Mouse (Mus musculus) lung, adult 2 months (tissue): ENCODE measurements around the gene Olfr1101. TPM values are rescaled to one million over a fixed set of nuclear protein-coding genes. Genes with fewer than 3 reads are reported as not detected.

Experiments
- DNase-seq: peaks from one replicate; pipeline ENCODE4 v3.0.0; 2022
- H3K4me1 ChIP-seq: fragments of 200-500 bp; 2 replicates; pipeline ENCODE4 v1.6.1; 2011; ENCODE audit warnings: low read length; ENCODE audit not compliant: control insufficient read depth, insufficient read depth
- H3K4me3 ChIP-seq: fragments of 200-500 bp; replicated peaks from 2 replicates; pipeline ENCODE3; 2011; ENCODE audit warnings: low read depth, mild to moderate bottlenecking, control low read depth, low read length; ENCODE audit errors: extremely low read depth
- CTCF ChIP-seq: fragments of 200-500 bp; IDR thresholded peaks from 2 replicates; pipeline ENCODE4 v1.5.1; 2011; ENCODE audit warnings: mild to moderate bottlenecking, low read length, control low read depth; ENCODE audit not compliant: insufficient read depth
- POLR2A ChIP-seq: fragments of 200-500 bp; IDR thresholded peaks from 2 replicates; pipeline ENCODE4 v1.6.1; 2011; ENCODE audit warnings: low read depth, mild to moderate bottlenecking, control low read depth, low read length, borderline replicate concordance; ENCODE audit errors: extremely low read depth
- WGBS: fragments of 180-500 bp; shearing (Covaris S2); methylation state at CpG from one replicate; pipeline ENCODE4 v1.1.7; 2018; 5-methylcytosine and 5-hydroxymethylcytosine counted together
- polyA plus RNA-seq: library from polyadenylated mRNA; depleted of rRNA; stranded (reverse); fragments of >200 nt; gene quantifications from 2 replicates; pipeline ENCODE4 v1.2.3, GENCODE M21; 2012; rRNA removed

The Olfr1101 gene
- polyA plus RNA-seq = not detected in 2 replicates

DNA sequence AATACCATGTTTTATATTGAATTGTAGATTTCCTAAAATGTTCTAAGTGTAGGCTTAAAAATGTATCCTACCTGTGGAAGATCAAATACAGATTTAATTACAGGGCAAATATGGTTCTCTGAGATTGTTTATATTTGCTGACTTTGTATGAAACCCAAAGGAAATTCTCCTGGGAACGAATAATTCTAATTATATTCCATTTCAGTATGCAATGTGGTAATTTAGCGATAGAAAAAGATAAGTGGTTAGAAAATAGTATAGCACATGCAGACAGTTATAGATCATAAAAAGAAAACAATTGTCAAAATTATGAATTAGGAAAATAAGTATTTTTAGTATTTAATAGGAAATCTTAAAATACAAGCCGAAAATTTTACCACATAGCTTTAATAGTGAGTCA is at the start of gene Olfr1101:
Gene Olfr1101, minus strand, starts transcription at position 101 of the 400 bp plus-strand sequence.
- DNase-seq = no peak
- no peaks in the 10 kb centered on the region for H3K4me1 ChIP-seq
- no peak for TF ChIP-seq CTCF
- no peak for TF ChIP-seq POLR2A
- H3K4me3 ChIP-seq = no peak within 1 kb of the TSS
- 57% methylated on average over 3 of the region's 3 CpGs for WGBS

DNA sequence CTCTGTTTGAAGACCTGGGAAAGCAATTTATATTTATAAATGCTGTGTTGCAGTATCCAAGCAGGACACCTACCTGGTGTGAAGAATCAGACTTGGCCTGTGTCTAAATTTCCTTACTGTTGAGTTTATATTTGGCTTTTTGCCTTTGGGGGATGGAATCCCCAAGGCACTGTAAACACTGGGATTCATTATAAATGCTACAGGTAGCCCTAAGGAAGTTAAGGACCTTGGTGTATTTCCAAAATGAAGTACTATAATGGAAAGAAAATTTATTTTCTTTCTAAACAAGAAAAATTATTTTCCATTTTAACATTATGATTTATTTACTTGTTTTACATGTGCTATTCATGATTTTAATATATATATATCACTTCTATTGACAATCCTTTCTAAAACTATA is 45.4 kb upstream of the Olfr1101 start, which contains the start of gene Olfr1105:
Gene Olfr1105, minus strand, starts transcription at position 101 of the 400 bp plus-strand sequence.
- H3K4me3 ChIP-seq = no peak within 1 kb of the TSS
- no peak for TF ChIP-seq POLR2A
- no peak for TF ChIP-seq CTCF
- DNase-seq = no peak
- no peaks in the 10 kb centered on the region for H3K4me1 ChIP-seq

DNA sequence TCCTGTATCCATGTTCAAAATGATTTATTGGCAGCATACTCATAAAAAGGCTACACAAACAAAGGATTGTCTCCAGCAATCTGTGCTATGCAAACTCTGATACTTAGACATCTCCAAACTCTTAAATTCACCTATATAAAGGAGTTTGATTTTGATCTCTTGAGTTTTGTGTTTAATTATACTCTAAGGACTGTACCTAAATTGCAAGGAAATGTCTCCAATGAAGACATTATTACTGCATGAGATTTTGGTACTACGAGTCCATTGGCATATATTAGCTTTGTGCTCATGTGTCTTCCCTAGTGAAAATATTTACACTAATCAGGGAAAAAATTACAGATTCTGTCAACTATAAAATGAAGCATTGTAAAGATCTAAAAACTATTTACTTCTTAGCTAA is 36.0 kb upstream of the Olfr1101 start, which contains the start of gene Olfr1104:
Gene Olfr1104, minus strand, starts transcription at position 101 of the 400 bp plus-strand sequence.
- 73% methylated on average over 1 of the region's 1 CpGs for WGBS
- no peak for DNase-seq
- TF ChIP-seq POLR2A = no peak
- no peak for TF ChIP-seq CTCF
- no peak within 1 kb of the TSS for H3K4me3 ChIP-seq
- H3K4me1 ChIP-seq = no peaks in the 10 kb centered on the region

DNA sequence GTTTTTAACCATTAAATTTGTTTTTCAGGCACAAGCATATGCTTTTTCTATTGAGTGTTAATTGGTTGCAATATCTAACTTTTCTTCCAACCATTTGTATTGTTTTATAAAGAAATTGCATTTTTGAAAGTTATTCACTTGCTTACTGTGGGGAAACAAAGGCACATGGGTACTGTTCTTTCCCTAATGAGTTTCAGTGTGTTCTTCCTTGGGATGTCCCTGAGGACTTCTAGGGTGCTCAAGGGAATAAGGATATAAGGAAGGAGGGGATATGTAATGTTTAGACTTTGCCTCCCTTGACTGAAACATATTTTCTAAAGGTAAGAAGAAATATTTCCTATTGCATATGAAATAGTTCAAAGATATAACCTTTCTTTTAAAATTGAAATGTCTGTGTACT is 7.1 kb upstream of the Olfr1101 start, which contains the start of gene Olfr1102:
Gene Olfr1102, plus strand, starts transcription at position 301 of the 400 bp plus-strand sequence.
- DNase-seq = no peak
- no peaks in the 10 kb centered on the region for H3K4me1 ChIP-seq
- no peak within 1 kb of the TSS for H3K4me3 ChIP-seq
- TF ChIP-seq CTCF (no peak), POLR2A (no peak)

DNA sequence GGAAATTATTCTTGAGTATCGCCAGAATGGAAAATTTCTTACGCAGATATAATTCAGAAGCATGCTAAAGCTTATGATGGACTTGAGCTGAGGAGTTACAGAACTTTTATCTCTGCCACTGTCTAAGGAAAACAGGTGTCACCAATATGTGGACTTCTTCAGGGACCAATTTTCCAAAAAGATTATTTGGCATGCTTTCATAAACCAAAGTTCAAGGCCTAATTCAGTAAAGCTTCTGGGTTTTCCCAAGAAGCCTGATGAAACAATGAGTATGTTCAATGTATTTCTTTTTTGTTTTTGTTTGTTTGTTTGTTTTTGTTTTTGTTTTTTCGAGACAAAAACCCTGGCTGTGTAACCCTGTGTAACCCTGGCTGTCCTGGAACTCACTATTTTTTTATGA is 11.2 kb downstream of the Olfr1101 start, which contains the start of gene Olfr1100:
Gene Olfr1100, minus strand, starts transcription at position 101 of the 400 bp plus-strand sequence.
- Histone ChIP-seq H3K4me3 (no peak within 1 kb of the TSS), H3K4me1 (no peaks in the 10 kb centered on the region)
- no peak for TF ChIP-seq POLR2A
- TF ChIP-seq CTCF = no peak
- 63% methylated on average over 3 of the region's 3 CpGs for WGBS
- no peak for DNase-seq

DNA sequence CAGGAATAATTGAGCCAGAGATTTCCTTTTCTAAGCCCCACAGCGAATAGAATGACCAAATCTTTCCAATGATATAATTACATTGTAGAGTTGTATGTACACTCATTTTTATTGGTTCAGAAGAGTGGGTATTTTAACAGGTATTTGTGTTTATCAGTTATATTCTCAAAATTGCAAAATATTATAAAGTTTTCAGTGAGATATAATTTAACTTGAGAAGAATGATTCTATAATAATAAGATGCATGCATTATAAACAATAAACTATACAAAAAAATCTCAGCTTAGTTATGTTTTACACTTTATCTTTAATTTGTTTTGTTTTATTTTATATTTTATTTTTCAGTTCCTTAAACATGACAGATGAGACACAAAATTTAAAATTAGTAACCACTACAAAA is 30.4 kb downstream of the Olfr1101 start, which contains the start of gene Olfr1099:
Gene Olfr1099, minus strand, starts transcription at position 101 of the 400 bp plus-strand sequence.
- WGBS = 66% methylated on average over 1 of the region's 1 CpGs
- Histone ChIP-seq H3K4me1 (no peaks in the 10 kb centered on the region), H3K4me3 (no peak within 1 kb of the TSS)
- TF ChIP-seq POLR2A (no peak), CTCF (no peak)
- DNase-seq = no peak

Other genes with a start within 250 kb of the Olfr1101 start
- not detected in 2 replicates for gene Olfr1090, start 232.2 kb downstream of the Olfr1101 start, polyA plus RNA-seq
- not detected in 2 replicates for gene Olfr1093, start 208.7 kb downstream of the Olfr1101 start, polyA plus RNA-seq
- gene Olfr141, start 181.2 kb downstream of the Olfr1101 start, polyA plus RNA-seq = not detected in 2 replicates
- not detected in 2 replicates for gene Olfr1094, start 166.6 kb downstream of the Olfr1101 start, polyA plus RNA-seq
- not detected in 2 replicates for gene Olfr1095, start 139.5 kb downstream of the Olfr1101 start, polyA plus RNA-seq
- not detected in 2 replicates for gene Gm13723, start 116.4 kb downstream of the Olfr1101 start, polyA plus RNA-seq
- gene Olfr1097, start 99.0 kb downstream of the Olfr1101 start, polyA plus RNA-seq = not detected in 2 replicates
- gene Olfr1098, start 66.7 kb downstream of the Olfr1101 start, polyA plus RNA-seq = not detected in 2 replicates
- not detected in 2 replicates for gene Olfr1099, start 30.5 kb downstream of the Olfr1101 start, polyA plus RNA-seq
- not detected in 2 replicates for gene Olfr1100, start 11.3 kb downstream of the Olfr1101 start, polyA plus RNA-seq
- not detected in 2 replicates for gene Olfr1102, start 7.2 kb upstream of the Olfr1101 start, polyA plus RNA-seq
- not detected in 2 replicates for gene Olfr1104, start 35.9 kb upstream of the Olfr1101 start, polyA plus RNA-seq
- gene Olfr1105, start 45.3 kb upstream of the Olfr1101 start, polyA plus RNA-seq = not detected in 2 replicates
- not detected in 2 replicates for gene Olfr1106, start 61.1 kb upstream of the Olfr1101 start, polyA plus RNA-seq
- gene Olfr1107, start 84.6 kb upstream of the Olfr1101 start, polyA plus RNA-seq = not detected in 2 replicates
- not detected in 2 replicates for gene Olfr1109, start 104.8 kb upstream of the Olfr1101 start, polyA plus RNA-seq
- not detected in 2 replicates for gene Olfr259, start 123.3 kb upstream of the Olfr1101 start, polyA plus RNA-seq
- gene Olfr1110, start 149.1 kb upstream of the Olfr1101 start, polyA plus RNA-seq = not detected in 2 replicates
- not detected in 2 replicates for gene Olfr1111, start 161.4 kb upstream of the Olfr1101 start, polyA plus RNA-seq
- not detected in 2 replicates for gene Olfr1112, start 196.6 kb upstream of the Olfr1101 start, polyA plus RNA-seq
- gene Olfr1113, start 217.7 kb upstream of the Olfr1101 start, polyA plus RNA-seq = not detected in 2 replicates